ENCODE assay signal across 8 mouse cellular contexts in the genomic region with DNA sequence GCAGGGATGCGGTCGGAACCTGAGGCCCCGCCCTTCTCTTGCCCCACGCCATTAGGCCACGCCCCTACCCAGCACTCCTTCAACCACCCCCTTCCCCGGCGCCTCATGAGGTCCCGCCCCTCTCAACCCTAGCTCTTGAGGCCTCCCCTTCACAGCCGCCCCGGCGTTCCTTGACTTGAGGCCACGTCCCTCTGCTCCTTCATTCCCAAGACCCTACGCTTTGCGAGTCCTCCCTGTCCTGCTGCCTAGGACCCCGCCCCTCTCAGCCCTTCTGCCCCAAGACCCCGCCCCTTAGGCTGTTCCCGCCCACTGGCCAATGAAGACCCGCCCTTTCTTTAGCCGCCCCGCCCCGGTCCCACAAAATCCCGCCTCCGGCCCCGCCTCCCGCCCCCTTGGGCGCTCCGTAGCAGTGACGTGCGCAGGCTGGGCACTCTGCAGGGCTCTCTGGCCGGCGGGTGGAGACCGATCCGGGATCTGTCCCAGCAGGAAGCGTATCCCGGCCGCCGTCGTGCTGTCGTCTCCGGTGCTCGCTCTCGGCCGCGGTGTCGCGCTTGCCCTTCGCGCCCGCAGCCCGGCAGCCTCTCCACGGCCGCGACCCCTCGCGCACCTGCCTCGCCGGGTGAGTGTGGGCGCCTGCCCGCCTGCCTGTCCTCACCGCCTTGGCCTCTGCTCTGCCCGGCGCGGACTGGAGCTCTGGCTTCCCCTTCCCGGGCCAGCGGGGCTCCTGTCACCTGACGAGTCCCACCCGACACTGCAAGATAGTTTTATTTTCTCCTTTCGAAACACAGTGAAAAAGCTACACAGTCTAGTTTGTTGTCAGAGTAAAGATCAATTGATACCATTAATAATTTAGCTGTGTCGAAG. TPM values are rescaled to one million over a fixed set of nuclear protein-coding genes. Genes with fewer than 3 reads are reported as not detected.
DNase-seq lines count a peak whose midpoint lies in the region; ATAC-seq lines count a peak whose summit lies in the region.

A gene (plus strand): TSS at position 421 of the 864 bp plus-strand sequence.

- H3K4me1 ChIP-seq in megakaryocyte, embryonic 14.5 days = peaks cover 24% of the 10 kb centered on the region

- peaks cover 4% of the 10 kb centered on the region for H3K9me3 ChIP-seq in megakaryocyte, embryonic 14.5 days

- intact Hi-C loops in gastrocnemius, postnatal 14 days (cut with DNase I; ENCODE audit: low total_unique reads) = no loop called here

- ATAC-seq in inflammation-experienced regulatory T-cells, adult 6 months = peak; percentile 81

- no peaks in the 10 kb centered on the region for H3K36me3 ChIP-seq in megakaryocyte, embryonic 14.5 days (replicated peaks; ENCODE audit: low read length)

- DNase-seq in adrenal gland, adult 18-20 months (ENCODE audit: low spot score in 2 of 2) = peak; percentile 95 to 98
- DNase-seq in embryo, embryonic 10.5 days (ENCODE audit: low spot score) = peak; percentile 94
- DNase-seq in gastrocnemius, postnatal 14 days = peak; percentile 95
- DNase-seq in left cerebral cortex, adult 9 months (ENCODE audit: low spot score in 2 of 2) = peak; percentile 74 to 93
- DNase-seq in right cerebral cortex, adult 2 months (ENCODE audit: low spot score in 2 of 2) = peak; percentile 92 to 93
- DNase-seq in urinary bladder, postnatal 10 days (ENCODE audit: low spot score) = peak; percentile 94

- peak within 1 kb of the TSS; percentile 98 for H3K4me3 ChIP-seq in megakaryocyte, embryonic 14.5 days (replicated peaks)

- H3K27me3 ChIP-seq in megakaryocyte, embryonic 14.5 days (replicated peaks) = peaks cover 14% of the 10 kb centered on the region

RNA-seq across cellular contexts. Expression of the gene that starts here (rescaled TPM):
- total RNA-seq in adrenal gland, adult 18-20 months (2021) = 10 to 100 TPM; 26.1 to 30.2 TPM
- 10 to 100 TPM in 1 of 2 experiments, 1 to 10 TPM in 1; 9.0 to 10.3 TPM for total RNA-seq in gastrocnemius, postnatal 14 days (2021)
- polyA plus RNA-seq in inflammation-experienced regulatory T-cells, adult 6 months (2017; shearing (Covaris generic)) = 10 to 100 TPM in 1 of 3 experiments, 1 to 10 TPM in 2; 1.3 to 34.9 (median 7.7) TPM
- polyA plus RNA-seq in megakaryocyte, embryonic 14.5 days (2012; ENCODE audit: insufficient read depth, low replicate concordance) = 7.4 and 25.5 TPM in 2 replicates

Comparison
In these comparisons a context has a peak if more than half of its experiments do, and no peak if none do; other contexts are left out.
1. Peak in every context shown above with its lines: DNase-seq, ATAC-seq and H3K4me3 ChIP-seq.